Mouse (Mus musculus): ENCODE data around the gene Miox.

GRCm38 (mm10) chr15:89305966-89306365 lies 28.2 kb upstream of the Miox start:
- TF ChIP-seq CTCF (IDR thresholded peaks at IDR 0.05; ENCODE audit: borderline replicate concordance, insufficient read depth, low read depth, low read length) (no peak), POLR2A (IDR thresholded peaks at IDR 0.05; ENCODE audit: borderline replicate concordance, insufficient read depth, low read length) (no peak)

Measured in cerebellum, adult 2 months (tissue).